Mouse (Mus musculus) kidney, embryonic 16.5 days (tissue): ENCODE measurements around the gene Hlx. TPM values are rescaled to one million over a fixed set of nuclear protein-coding genes. Genes with fewer than 3 reads are reported as not detected.

Source experiments
- ATAC-seq: fragments of 200-750 bp; cut with Nextera tagmentation; 2 replicates; pipeline ENCODE4 v1.8.0; 2017; ENCODE audit warnings: moderate TSS enrichment; ENCODE audit not compliant: low FRiP score, low TSS enrichment
- H3K27ac ChIP-seq: fragments of 300-500 bp; sonication (generic); 2 replicates; pipeline ENCODE4 v1.5.1; 2014; ENCODE audit warnings: low read length
- H3K27me3 ChIP-seq: fragments of 300-500 bp; sonication (generic); 2 replicates; pipeline ENCODE4 v1.6.1; 2014; ENCODE audit warnings: low read length, control low read depth, mixed read lengths; ENCODE audit not compliant: insufficient read depth
- H3K36me3 ChIP-seq: fragments of 300-500 bp; sonication (generic); 2 replicates; pipeline ENCODE4 v1.6.1; 2014; ENCODE audit warnings: low read length, control low read depth, mixed read lengths; ENCODE audit not compliant: insufficient read depth
- H3K4me1 ChIP-seq: fragments of 300-500 bp; sonication (generic); 2 replicates; pipeline ENCODE4 v1.6.1; 2014; ENCODE audit warnings: low read length, control low read depth, mixed read lengths; ENCODE audit not compliant: insufficient read depth
- H3K4me2 ChIP-seq: fragments of 300-500 bp; sonication (generic); replicated peaks from 2 replicates; pipeline ENCODE4 v1.6.1; 2014; ENCODE audit warnings: low read depth, low read length
- H3K4me3 ChIP-seq: fragments of 300-500 bp; sonication (generic); 2 replicates; pipeline ENCODE4 v1.5.1; 2014; ENCODE audit warnings: mild to moderate bottlenecking, low read length
- H3K9ac ChIP-seq: fragments of 300-500 bp; sonication (generic); replicated peaks from 2 replicates; pipeline ENCODE4 v1.6.1; 2014; ENCODE audit warnings: low read length
- H3K9me3 ChIP-seq: fragments of 300-500 bp; sonication (generic); 2 replicates; pipeline ENCODE4 v1.6.1; 2016; ENCODE audit warnings: low read length, control low read depth
- whole genome bisulfite sequencing: fragments of 180-500 bp; shearing (Covaris S2); extraction: QIAGEN DNeasy Blood & Tissue Kit; methylation state at CpG from one replicate; pipeline ENCODE4 v1.1.7; 2014; 5-methylcytosine and 5-hydroxymethylcytosine counted together
- polyA plus RNA-seq: library from polyadenylated mRNA; unstranded; fragments of >200 nt; fragmentation: Nextera tagmentation; extraction: Ambion mirVana; gene quantifications from 2 replicates; pipeline ENCODE4 v1.2.1, GENCODE M21; 2015

Hlx gene
- polyA plus RNA-seq, 1 experiment from 2014 or later: 13.2 TPM

DNA sequence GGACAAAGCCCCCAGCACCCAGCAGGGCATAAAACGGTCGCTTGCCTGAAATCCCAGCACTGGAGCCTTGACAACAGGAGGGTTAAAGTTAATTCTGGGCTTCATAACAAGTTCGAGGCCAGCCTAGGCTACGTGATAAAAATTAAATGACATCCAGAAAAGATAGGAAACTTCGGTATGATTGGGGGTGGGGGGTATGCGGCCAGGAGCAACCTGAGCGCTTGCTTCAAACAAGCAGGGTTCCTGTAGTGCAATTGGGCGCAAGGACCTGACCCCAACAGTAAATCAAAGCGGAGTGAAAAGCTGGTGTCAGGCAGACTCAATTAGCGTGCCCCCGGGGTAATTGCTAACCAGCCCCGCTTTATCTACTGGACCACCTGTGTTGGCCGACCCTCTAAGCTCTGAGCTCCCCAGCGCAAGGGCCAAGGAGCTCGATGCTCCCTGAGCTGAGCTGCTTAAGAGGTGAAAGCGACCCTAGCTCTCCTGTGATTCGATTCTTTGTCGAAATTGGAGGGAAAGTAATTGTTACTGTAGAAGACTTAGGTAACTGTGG is 15.3 kb downstream of the Hlx start:
- no peak overlapping the region for H3K9ac ChIP-seq
- no peaks in the 10 kb centered on the region for H3K36me3 ChIP-seq
- peaks cover 92% of the 10 kb centered on the region for H3K27me3 ChIP-seq
- ATAC-seq: no peak
- H3K9me3 ChIP-seq: no peaks in the 10 kb centered on the region
- WGBS: 2% methylated on average over 18 of the region's 18 CpGs
- no peak overlapping the region for H3K27ac ChIP-seq
- peaks cover 12% of the 10 kb centered on the region for H3K4me1 ChIP-seq
- no peak overlapping the region for H3K4me3 ChIP-seq
- H3K4me2 ChIP-seq: no peak overlapping the region

DNA sequence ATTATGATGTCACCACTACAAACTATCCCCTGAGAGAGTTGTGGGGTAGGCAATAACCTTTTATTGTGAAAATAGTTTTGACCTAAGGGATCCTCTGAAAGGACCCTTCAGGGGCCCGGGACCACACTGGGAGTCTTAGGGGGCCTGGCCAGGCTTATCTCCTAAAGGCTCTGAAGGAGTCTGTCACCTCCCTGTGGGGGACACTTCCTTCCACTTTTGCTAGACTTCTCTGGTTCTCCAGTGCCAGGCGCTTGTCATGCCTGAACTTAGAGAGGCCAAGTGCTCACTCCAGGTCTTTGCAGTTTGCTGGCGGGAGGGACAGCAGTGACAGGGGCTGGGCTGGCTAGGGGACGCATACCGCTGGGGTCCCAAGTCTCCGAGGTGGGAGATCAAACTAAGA is 16.3 kb downstream of the Hlx start:
- ATAC-seq: no peak; the same call in 1 of the 2 replicates
- Histone ChIP-seq H3K9me3 (no peaks in the 10 kb centered on the region), H3K27me3 (peaks cover 83% of the 10 kb centered on the region), H3K36me3 (no peaks in the 10 kb centered on the region), H3K4me3 (no peak overlapping the region), H3K4me1 (peaks cover 12% of the 10 kb centered on the region), H3K4me2 (no peak overlapping the region), H3K9ac (no peak overlapping the region), H3K27ac (no peak overlapping the region)
- 3% methylated on average over 6 of the region's 6 CpGs for WGBS

DNA sequence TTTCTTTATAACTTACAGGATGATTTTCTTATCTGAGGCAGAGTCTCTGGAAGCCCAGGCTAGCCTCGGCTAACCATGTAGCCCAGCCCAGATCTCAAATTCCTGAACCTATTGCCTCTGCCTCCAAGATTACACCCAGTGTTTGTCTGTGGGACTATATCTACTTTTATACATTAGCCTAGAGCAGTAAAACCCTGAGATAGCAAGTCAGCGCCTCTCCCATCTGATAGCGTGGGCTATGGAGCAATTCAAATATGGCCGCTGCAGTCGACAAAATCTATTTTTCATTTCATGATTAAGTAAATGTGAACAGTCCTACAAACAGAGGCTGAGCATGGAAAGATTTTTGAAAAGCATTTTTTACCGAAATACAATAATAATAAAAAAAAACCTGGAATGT is 16.7 kb downstream of the Hlx start:
- no peak overlapping the region for H3K27ac ChIP-seq
- H3K27me3 ChIP-seq: peaks cover 78% of the 10 kb centered on the region
- no peak overlapping the region for H3K4me2 ChIP-seq
- peaks cover 12% of the 10 kb centered on the region for H3K4me1 ChIP-seq
- H3K9ac ChIP-seq: no peak overlapping the region
- H3K36me3 ChIP-seq: no peaks in the 10 kb centered on the region
- WGBS: 16% methylated on average over 6 of the region's 6 CpGs
- no peak for ATAC-seq
- no peaks in the 10 kb centered on the region for H3K9me3 ChIP-seq
- no peak overlapping the region for H3K4me3 ChIP-seq

DNA sequence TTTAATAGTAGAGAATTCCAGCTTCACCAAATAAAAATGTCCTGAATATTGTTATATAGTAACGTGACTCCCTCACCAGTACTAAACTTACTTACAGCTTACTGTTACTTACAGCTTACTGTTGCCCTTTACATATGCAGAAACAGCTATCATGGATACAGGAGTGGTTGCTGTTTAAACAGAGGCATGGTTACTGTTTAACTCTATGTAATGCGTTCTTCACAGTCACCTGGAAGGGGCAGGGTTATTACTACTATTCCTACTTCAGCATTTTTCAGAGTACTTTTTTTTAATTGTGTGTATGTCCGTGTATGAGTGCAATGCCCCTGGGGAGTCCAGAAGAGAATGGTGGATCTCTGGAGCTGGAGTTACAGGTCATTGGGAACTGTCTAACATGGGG is 17.9 kb downstream of the Hlx start:
- H3K27me3 ChIP-seq: peaks cover 70% of the 10 kb centered on the region
- no peak overlapping the region for H3K4me2 ChIP-seq
- 24% methylated on average over 3 of the region's 3 CpGs for WGBS
- no peaks in the 10 kb centered on the region for H3K36me3 ChIP-seq
- H3K9me3 ChIP-seq: no peaks in the 10 kb centered on the region
- no peak overlapping the region for H3K4me3 ChIP-seq
- H3K4me1 ChIP-seq: peaks cover 12% of the 10 kb centered on the region
- ATAC-seq: no peak
- H3K27ac ChIP-seq: no peak overlapping the region
- no peak overlapping the region for H3K9ac ChIP-seq

DNA sequence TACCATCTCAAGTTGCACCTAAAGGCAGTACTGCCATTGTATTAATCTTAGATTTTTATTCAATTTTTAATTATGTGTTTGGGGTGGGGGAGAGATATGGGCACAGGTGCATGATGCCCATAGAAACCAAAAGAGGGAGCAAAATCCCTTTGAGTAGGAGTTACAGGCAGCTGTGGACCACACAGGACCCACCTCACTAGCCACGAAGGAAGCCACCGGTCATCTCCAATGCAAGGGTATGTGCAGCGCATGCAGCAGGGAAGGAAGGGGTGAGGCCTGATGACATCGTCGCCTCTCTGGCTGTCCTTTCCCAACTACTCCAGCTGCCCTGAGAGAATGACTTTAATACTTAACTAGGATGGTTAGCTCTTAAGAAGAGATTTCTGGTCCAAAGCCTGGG is 18.7 kb downstream of the Hlx start:
- peaks cover 12% of the 10 kb centered on the region for H3K4me1 ChIP-seq
- no peaks in the 10 kb centered on the region for H3K36me3 ChIP-seq
- no peak overlapping the region for H3K4me3 ChIP-seq
- H3K27me3 ChIP-seq: peaks cover 70% of the 10 kb centered on the region
- no peaks in the 10 kb centered on the region for H3K9me3 ChIP-seq
- H3K4me2 ChIP-seq: no peak overlapping the region
- WGBS: 63% methylated on average over 5 of the region's 5 CpGs
- H3K27ac ChIP-seq: no peak overlapping the region
- no peak overlapping the region for H3K9ac ChIP-seq
- ATAC-seq: no peak

DNA sequence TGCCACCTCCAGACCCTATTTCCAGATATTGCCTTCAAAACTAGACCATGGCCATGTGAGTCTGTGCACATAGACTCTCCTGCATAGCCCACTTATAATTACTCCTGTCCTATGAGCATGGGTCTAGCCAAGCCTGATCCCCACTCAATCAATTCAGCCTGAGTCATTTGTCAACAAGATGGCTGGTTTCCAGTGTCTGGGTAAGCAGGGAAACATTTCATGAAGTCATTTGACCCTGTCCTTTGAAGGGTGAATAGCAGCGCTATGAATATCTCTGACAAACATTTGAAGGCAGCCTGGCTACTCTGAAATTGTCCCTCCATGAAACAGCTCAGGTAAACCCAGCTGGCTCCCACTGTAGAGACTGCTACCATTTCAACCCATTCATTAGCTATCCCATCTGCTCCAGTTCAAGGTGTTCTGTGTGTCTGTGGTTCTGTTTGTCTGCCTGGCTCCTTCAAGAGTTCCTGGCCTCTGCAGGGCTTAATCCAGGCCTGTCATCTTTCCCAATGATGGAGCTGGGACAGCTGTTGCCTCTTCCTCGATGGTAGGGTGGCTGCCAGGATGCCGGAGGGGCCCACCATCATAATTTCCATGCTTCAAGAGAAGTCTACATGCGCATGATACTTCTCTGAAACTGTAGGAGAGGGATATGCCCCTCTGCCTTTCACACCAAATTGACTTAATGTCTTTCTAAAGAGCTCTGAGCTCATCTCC is 24.7 kb downstream of the Hlx start:
- no peak overlapping the region for H3K4me3 ChIP-seq
- H3K27ac ChIP-seq: no peak overlapping the region
- H3K27me3 ChIP-seq: peaks cover 39% of the 10 kb centered on the region
- H3K9ac ChIP-seq: no peak overlapping the region
- ATAC-seq: no peak
- WGBS: 39% methylated on average over 4 of the region's 4 CpGs
- H3K4me1 ChIP-seq: no peaks in the 10 kb centered on the region
- H3K4me2 ChIP-seq: no peak overlapping the region
- H3K36me3 ChIP-seq: no peaks in the 10 kb centered on the region
- no peaks in the 10 kb centered on the region for H3K9me3 ChIP-seq

DNA sequence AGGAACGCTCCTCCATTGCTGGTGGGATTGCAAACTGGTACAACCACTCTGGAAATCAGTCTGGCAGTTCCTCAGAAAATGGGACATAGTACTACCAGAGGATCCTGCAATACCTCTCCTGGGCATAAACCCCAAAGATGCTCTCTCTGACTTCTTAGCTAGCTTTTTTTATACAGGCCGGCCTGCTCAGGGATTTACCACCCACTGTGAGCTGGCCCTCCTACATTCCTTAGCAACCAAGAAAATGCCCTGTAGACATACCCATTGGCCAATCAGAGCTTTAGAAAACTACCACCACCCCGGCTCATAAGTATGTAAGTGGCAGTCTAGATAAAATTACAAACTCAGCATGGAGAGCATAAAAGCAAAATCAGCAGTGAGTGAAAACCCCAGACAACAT is 27.5 kb downstream of the Hlx start:
- WGBS: 54% methylated on average over 3 of the region's 3 CpGs
- H3K4me1 ChIP-seq: no peaks in the 10 kb centered on the region
- no peak overlapping the region for H3K4me2 ChIP-seq
- peaks cover 39% of the 10 kb centered on the region for H3K27me3 ChIP-seq
- no peak for ATAC-seq
- H3K36me3 ChIP-seq: no peaks in the 10 kb centered on the region
- no peak overlapping the region for H3K27ac ChIP-seq
- no peaks in the 10 kb centered on the region for H3K9me3 ChIP-seq
- no peak overlapping the region for H3K9ac ChIP-seq
- H3K4me3 ChIP-seq: no peak overlapping the region

DNA sequence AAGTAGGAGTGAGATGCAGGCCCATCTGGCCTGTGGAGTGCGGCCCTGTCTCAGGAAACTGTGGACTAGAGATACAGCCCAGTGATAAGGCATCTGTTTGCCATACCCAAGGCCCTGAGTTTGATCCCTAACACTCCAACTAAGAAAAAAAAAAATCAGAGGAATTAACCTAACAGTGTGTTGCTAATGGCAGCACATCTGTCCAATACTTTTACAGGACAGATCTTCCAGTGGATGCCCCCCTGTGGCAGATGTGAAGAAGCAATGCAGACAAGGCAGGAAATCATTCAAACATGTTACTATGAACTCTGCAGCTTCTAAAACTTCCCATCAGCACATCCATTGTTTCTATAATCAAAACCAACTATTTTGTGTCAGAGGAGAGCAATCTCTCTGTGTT is 33.1 kb downstream of the Hlx start:
- no peak overlapping the region for H3K4me3 ChIP-seq
- no peaks in the 10 kb centered on the region for H3K4me1 ChIP-seq
- 87% methylated on average over 1 of the region's 1 CpGs for WGBS
- H3K36me3 ChIP-seq: no peaks in the 10 kb centered on the region
- no peak overlapping the region for H3K4me2 ChIP-seq
- H3K27ac ChIP-seq: no peak overlapping the region
- no peak overlapping the region for H3K9ac ChIP-seq
- ATAC-seq: no peak
- H3K27me3 ChIP-seq: no peaks in the 10 kb centered on the region
- 0 out of 2 replicates have a peak, but pooled peaks cover 3% of the 10 kb centered on the region for H3K9me3 ChIP-seq

DNA sequence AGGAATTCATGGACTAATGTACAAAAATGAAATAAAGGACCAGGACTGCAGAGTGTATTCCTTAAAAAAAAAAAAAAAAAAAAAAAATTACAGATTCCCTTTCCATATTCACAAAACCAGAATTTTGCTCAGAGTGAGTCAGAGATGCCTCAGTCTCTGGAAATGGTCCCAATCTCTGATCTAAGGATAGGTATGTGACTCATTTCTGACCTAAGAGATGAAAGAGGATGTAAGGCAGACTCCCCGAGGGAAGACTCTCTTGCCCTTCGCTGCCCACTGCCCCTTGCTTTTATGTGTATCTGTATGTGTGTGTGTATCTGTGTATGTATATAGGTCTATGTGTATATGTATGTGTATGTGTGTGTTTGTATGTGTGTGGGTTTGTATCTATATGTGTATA is 37.0 kb downstream of the Hlx start:
- no peak overlapping the region for H3K4me3 ChIP-seq
- WGBS: 72% methylated on average over 2 of the region's 2 CpGs
- H3K27ac ChIP-seq: no peak overlapping the region
- no peak overlapping the region for H3K4me2 ChIP-seq
- H3K36me3 ChIP-seq: no peaks in the 10 kb centered on the region
- H3K27me3 ChIP-seq: no peaks in the 10 kb centered on the region
- 0 out of 2 replicates have a peak, but pooled peaks cover 3% of the 10 kb centered on the region for H3K9me3 ChIP-seq
- no peak overlapping the region for H3K9ac ChIP-seq
- peaks cover 6% of the 10 kb centered on the region for H3K4me1 ChIP-seq
- no peak for ATAC-seq

DNA sequence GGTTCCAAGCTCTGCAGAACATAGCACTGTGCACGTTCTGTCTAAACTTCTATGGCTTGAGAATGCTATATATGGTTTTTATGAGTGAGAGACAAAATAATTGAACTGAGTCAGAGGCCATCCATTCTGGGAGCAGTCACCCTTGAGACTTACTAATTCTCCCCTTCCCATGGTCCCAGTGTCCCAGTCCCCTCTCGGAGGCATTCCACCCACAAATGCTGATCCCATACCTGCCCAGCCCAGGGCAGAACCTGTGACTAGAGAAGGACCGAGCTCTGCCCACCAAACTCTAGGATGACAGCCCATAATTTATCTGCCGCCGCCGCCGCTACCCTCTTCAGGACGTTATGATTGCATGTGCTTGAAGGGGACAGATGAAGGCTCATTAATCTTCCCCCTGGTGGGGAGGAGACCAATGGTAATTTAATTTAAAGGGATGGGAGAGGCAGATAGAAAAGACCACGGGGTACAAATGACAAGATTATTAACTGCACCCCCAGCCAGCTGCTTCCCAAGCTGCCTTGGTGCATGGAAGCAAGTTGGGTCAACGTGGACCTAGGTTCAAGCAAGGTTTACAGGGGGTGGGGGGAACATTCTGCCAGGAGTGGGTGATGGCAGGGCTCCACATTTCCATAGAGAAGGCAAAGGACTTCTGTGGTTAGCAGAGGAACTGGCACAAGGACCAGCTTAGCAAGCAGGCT is 40.1 kb downstream of the Hlx start:
- Histone ChIP-seq H3K4me2 (no peak overlapping the region), H3K9ac (no peak overlapping the region), H3K27ac (no peak overlapping the region), H3K36me3 (no peaks in the 10 kb centered on the region), H3K4me1 (peaks cover 9% of the 10 kb centered on the region), H3K4me3 (no peak overlapping the region), H3K27me3 (peaks cover 26% of the 10 kb centered on the region), H3K9me3 (0 out of 2 replicates have a peak, but pooled peaks cover under 1% of the 10 kb centered on the region)
- no peak for ATAC-seq
- 26% methylated on average over 10 of the region's 10 CpGs for WGBS
